ENCODE assay signal across 16 mouse cellular contexts in the genomic region with DNA sequence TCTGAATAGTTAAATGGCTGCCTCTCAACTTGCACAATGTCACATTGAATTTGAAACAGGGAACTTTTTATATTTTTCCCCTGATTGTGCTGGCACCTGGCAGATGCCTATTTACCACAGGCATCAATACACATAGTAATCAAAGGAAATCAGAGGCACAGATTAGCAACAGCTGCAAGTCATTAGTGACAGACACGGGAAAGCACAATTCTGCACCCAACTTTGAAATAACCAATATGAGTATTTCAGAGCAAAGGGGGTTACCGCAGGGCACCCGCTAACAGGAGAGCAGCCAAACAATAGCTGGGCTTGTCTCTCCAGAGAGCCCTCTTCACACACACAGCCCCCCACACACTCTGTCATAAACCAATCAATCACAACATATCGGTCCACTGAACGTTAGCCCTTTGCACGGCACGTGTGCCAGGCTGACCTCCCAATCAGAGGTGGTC.
A peak's percentile ranks its signal among the peaks of the same experiment; 100 is the strongest.
DNase-seq lines count a peak whose midpoint lies in the region; ATAC-seq and TF ChIP-seq lines count a peak whose summit lies in the region.
"Had no signal": no experiment of that assay in that cellular context is flagged by ENCODE, and none has a peak within 500 bp of the region (broad histone marks: within the 10 kb centered on the region; RNA-seq: fewer than 3 reads in every experiment).

No protein-coding gene starts in this region.

- WGBS in hindbrain, postnatal 0 days: 27% methylated on average over 7 of the region's 7 CpGs
- WGBS in hindbrain, embryonic 14.5 days: 27% methylated on average over 7 of the region's 7 CpGs
- WGBS in embryonic facial prominence, embryonic 10.5 days: 38% methylated on average over 7 of the region's 7 CpGs
- WGBS in limb, embryonic 11.5 days: 19% methylated on average over 7 of the region's 7 CpGs

- DNase-seq in hindbrain, postnatal 0 days (ENCODE audit: low spot score): peak; percentile 9
- no peak for DNase-seq in hindbrain, embryonic 14.5 days (ENCODE audit: low spot score)
- peak; percentile 45 for DNase-seq in brain, adult 2 months (ENCODE audit: low read depth, low spot score)
- peak; percentile 52 for DNase-seq in embryonic facial prominence, embryonic 10.5 days (ENCODE audit: low spot score)
- peak; percentile 49 for DNase-seq in limb, embryonic 11.5 days (ENCODE audit: low spot score)
- DNase-seq in adrenal gland, adult (ENCODE audit: inconsistent age in 2 of 2, low spot score in 1 of 2): no peak
- no peak for DNase-seq in gastrocnemius, postnatal 25 days
- DNase-seq: cerebellum, postnatal 10 days; lung, postnatal 14 days; spleen, adult 18-20 months; thymus, postnatal 4 days had no signal

- H3K27ac ChIP-seq in hindbrain, postnatal 0 days: no peak overlapping the region
- no peak overlapping the region for H3K27ac ChIP-seq in hindbrain, embryonic 14.5 days
- peak overlapping the region; percentile 27; the same call in 1 of the 2 replicates for H3K27ac ChIP-seq in embryonic facial prominence, embryonic 10.5 days (replicated peaks)
- no peak overlapping the region for H3K27ac ChIP-seq in limb, embryonic 11.5 days (replicated peaks; ENCODE audit: low read depth, low read length)
- H3K27ac ChIP-seq: heart, embryonic 15.5 days; intestine, embryonic 15.5 days; liver, embryonic 14.5 days had no signal

- H3K4me3 ChIP-seq in hindbrain, postnatal 0 days (ENCODE audit: low read length): no peak overlapping the region
- H3K4me3 ChIP-seq in hindbrain, embryonic 14.5 days (replicated peaks; ENCODE audit: low read length): no peak overlapping the region
- H3K4me3 ChIP-seq in embryonic facial prominence, embryonic 10.5 days: no peak overlapping the region
- no peak overlapping the region for H3K4me3 ChIP-seq in limb, embryonic 11.5 days (ENCODE audit: low read depth, low read length)
- H3K4me3 ChIP-seq: heart, embryonic 15.5 days; intestine, embryonic 15.5 days had no signal

- no peak overlapping the region for H3K4me2 ChIP-seq in hindbrain, postnatal 0 days (ENCODE audit: low read depth, low read length)
- no peak overlapping the region; the same call in 1 of the 2 replicates for H3K4me2 ChIP-seq in hindbrain, embryonic 14.5 days (replicated peaks)
- H3K4me2 ChIP-seq in limb, embryonic 11.5 days (ENCODE audit: low read depth, severe bottlenecking): no peak overlapping the region
- H3K4me2 ChIP-seq: heart, embryonic 15.5 days; intestine, embryonic 15.5 days had no signal

- H3K9ac ChIP-seq in hindbrain, postnatal 0 days (replicated peaks; ENCODE audit: low read length): no peak overlapping the region
- H3K9ac ChIP-seq in hindbrain, embryonic 14.5 days: no peak overlapping the region
- H3K9ac ChIP-seq in limb, embryonic 11.5 days (ENCODE audit: low read length): no peak overlapping the region
- H3K9ac ChIP-seq: heart, embryonic 15.5 days; intestine, embryonic 15.5 days; liver, embryonic 14.5 days had no signal

- no peak; the same call in 1 of the 2 replicates for ATAC-seq in hindbrain, postnatal 0 days
- no peak for ATAC-seq in hindbrain, embryonic 14.5 days (ENCODE audit: low FRiP score)
- peak; percentile 21; the same call in 1 of the 2 replicates for ATAC-seq in limb, embryonic 11.5 days (ENCODE audit: insufficient number of reproducible peaks, low FRiP score, low TSS enrichment, low read depth)
- ATAC-seq: CD4-positive, CD25-positive, alpha-beta regulatory T cell, adult 4 months; intestine, embryonic 15.5 days; midbrain, embryonic 16.5 days had no signal

- no peaks in the 10 kb centered on the region for H3K4me1 ChIP-seq in hindbrain, postnatal 0 days (ENCODE audit: insufficient read depth, low read length)
- peaks cover 5% of the 10 kb centered on the region; the same call in 1 of the 2 replicates for H3K4me1 ChIP-seq in hindbrain, embryonic 14.5 days (replicated peaks; ENCODE audit: control insufficient read depth, insufficient read depth, low read length)
- H3K4me1 ChIP-seq in embryonic facial prominence, embryonic 10.5 days: peaks cover 13% of the 10 kb centered on the region
- peaks cover 11% of the 10 kb centered on the region for H3K4me1 ChIP-seq in limb, embryonic 11.5 days (ENCODE audit: control insufficient read depth, insufficient read depth, low read length)
- H3K4me1 ChIP-seq: heart, embryonic 15.5 days; intestine, embryonic 15.5 days had no signal

- TF ChIP-seq CTCF in hindbrain, postnatal 0 days (IDR thresholded peaks at IDR 0.05; ENCODE audit: low read depth): no peak

- no peaks in the 10 kb centered on the region for H3K36me3 ChIP-seq in hindbrain, postnatal 0 days (ENCODE audit: insufficient read depth, low read length)
- no peaks in the 10 kb centered on the region for H3K36me3 ChIP-seq in hindbrain, embryonic 14.5 days (replicated peaks; ENCODE audit: control insufficient read depth, insufficient read depth)
- no peaks in the 10 kb centered on the region for H3K36me3 ChIP-seq in embryonic facial prominence, embryonic 10.5 days (replicated peaks)
- no peaks in the 10 kb centered on the region for H3K36me3 ChIP-seq in limb, embryonic 11.5 days (ENCODE audit: control insufficient read depth, insufficient read depth, low read length)
- H3K36me3 ChIP-seq: heart, embryonic 15.5 days; intestine, embryonic 15.5 days had no signal

- H3K27me3 ChIP-seq in hindbrain, postnatal 0 days (ENCODE audit: insufficient read depth, low read length): no peaks in the 10 kb centered on the region
- H3K27me3 ChIP-seq in hindbrain, embryonic 14.5 days (ENCODE audit: control insufficient read depth, insufficient read depth, low read length): no peaks in the 10 kb centered on the region
- 0 out of 2 replicates have a peak, but pooled peaks cover 3% of the 10 kb centered on the region for H3K27me3 ChIP-seq in embryonic facial prominence, embryonic 10.5 days (replicated peaks; ENCODE audit: low read depth, poor library complexity, severe bottlenecking)
- H3K27me3 ChIP-seq in limb, embryonic 11.5 days (ENCODE audit: control insufficient read depth, insufficient read depth, low read length): no peaks in the 10 kb centered on the region
- H3K27me3 ChIP-seq: heart, embryonic 15.5 days; intestine, embryonic 15.5 days had no signal

- H3K9me3 ChIP-seq in hindbrain, postnatal 0 days (ENCODE audit: low read length): no peaks in the 10 kb centered on the region
- H3K9me3 ChIP-seq in hindbrain, embryonic 14.5 days (ENCODE audit: control insufficient read depth, low read length): no peaks in the 10 kb centered on the region
- no peaks in the 10 kb centered on the region for H3K9me3 ChIP-seq in embryonic facial prominence, embryonic 10.5 days
- no peaks in the 10 kb centered on the region for H3K9me3 ChIP-seq in limb, embryonic 11.5 days (ENCODE audit: control insufficient read depth, low read length)
- H3K9me3 ChIP-seq: heart, embryonic 15.5 days; intestine, embryonic 15.5 days had no signal

Comparison
In these comparisons a context has a peak if more than half of its experiments do, and no peak if none do; other contexts are left out.
1. DNase-seq: peak in hindbrain, postnatal 0 days (single experiment), brain, adult 2 months (single experiment), embryonic facial prominence, embryonic 10.5 days (single experiment) and limb, embryonic 11.5 days (single experiment); none in hindbrain, embryonic 14.5 days (single experiment), adrenal gland, adult (0 of 2) and gastrocnemius, postnatal 25 days (single experiment).